Mouse (Mus musculus) heart, embryonic 16.5 days (tissue): ENCODE results near the gene Trp63. TPM values are rescaled to one million over a fixed set of nuclear protein-coding genes. Genes with fewer than 3 reads are reported as not detected.

Source experiments
- ATAC-seq: fragments of 200-750 bp; cut with Nextera tagmentation; replicated peaks from 2 replicates; pipeline ENCODE4 v1.8.0; 2017; ENCODE audit warnings: moderate number of reproducible peaks; ENCODE audit not compliant: insufficient read depth, low FRiP score; ENCODE audit errors: extremely low read depth
- H3K27ac ChIP-seq: fragments of 300-500 bp; sonication (generic); 2 replicates; pipeline ENCODE4 v1.5.1; 2014; ENCODE audit warnings: mild to moderate bottlenecking, low read length, control low read depth, moderate library complexity
- H3K27me3 ChIP-seq: fragments of 300-500 bp; sonication (generic); 2 replicates; pipeline ENCODE4 v1.6.1; 2014; ENCODE audit warnings: low read length, mixed read lengths; ENCODE audit not compliant: control insufficient read depth, insufficient read depth
- H3K36me3 ChIP-seq: fragments of 300-500 bp; sonication (generic); 2 replicates; pipeline ENCODE4 v1.6.1; 2014; ENCODE audit not compliant: control insufficient read depth, insufficient read depth
- H3K4me1 ChIP-seq: fragments of 300-500 bp; sonication (generic); 2 replicates; pipeline ENCODE4 v1.6.1; 2014; ENCODE audit warnings: low read length, mixed read lengths; ENCODE audit not compliant: control insufficient read depth, insufficient read depth
- H3K4me2 ChIP-seq: fragments of 300-500 bp; sonication (generic); 2 replicates; pipeline ENCODE4 v1.6.1; 2014; ENCODE audit warnings: low read depth, mild to moderate bottlenecking, control low read depth, low read length
- H3K4me3 ChIP-seq: fragments of 300-500 bp; sonication (generic); 2 replicates; pipeline ENCODE4 v1.5.1; 2014; ENCODE audit warnings: mild to moderate bottlenecking, control low read depth, low read length
- H3K9ac ChIP-seq: fragments of 300-500 bp; sonication (generic); 2 replicates; pipeline ENCODE4 v1.6.1; 2014; ENCODE audit warnings: low read length, control low read depth
- H3K9me3 ChIP-seq: fragments of 300-500 bp; sonication (generic); replicated peaks from 2 replicates; pipeline ENCODE4 v1.6.1; 2016; ENCODE audit warnings: low read length; ENCODE audit not compliant: control insufficient read depth
- WGBS: fragments of 180-500 bp; shearing (Covaris S2); extraction: QIAGEN DNeasy Blood & Tissue Kit; methylation state at CpG from one replicate; pipeline ENCODE4 v1.1.7; 2014; 5-methylcytosine and 5-hydroxymethylcytosine counted together
- polyA plus RNA-seq: library from polyadenylated mRNA; unstranded; fragments of >200 nt; fragmentation: Nextera tagmentation; extraction: Ambion mirVana; gene quantifications from 2 replicates; pipeline ENCODE4 v1.2.1, GENCODE M21; 2015

Gene Trp63
- polyA plus RNA-seq, 1 experiment from 2014 or later, result 9.9 TPM

DNA sequence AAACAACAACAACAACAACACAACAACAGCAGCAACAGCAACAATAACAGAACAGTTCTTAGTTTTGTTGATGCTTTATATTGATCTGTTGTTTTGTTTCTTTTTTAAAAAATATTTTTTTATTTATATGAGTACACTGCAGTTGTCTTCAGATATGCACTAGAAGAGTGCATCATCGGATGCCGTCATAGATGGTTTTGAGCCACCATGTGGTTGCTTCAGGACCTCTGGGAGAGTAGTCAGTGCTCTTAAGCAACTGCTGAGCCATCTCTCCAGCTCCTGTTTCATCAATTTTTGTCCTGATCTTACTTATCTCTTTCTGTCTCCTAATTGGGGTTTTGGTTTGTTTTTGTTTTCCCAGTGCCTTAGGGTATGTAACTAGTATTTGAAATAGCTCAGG lies 17.7 kb downstream of the Trp63 start:
- Histone ChIP-seq H3K27ac (no peak overlapping the region), H3K9ac (no peak overlapping the region), H3K4me1 (no peaks in the 10 kb centered on the region), H3K4me3 (no peak overlapping the region), H3K9me3 (no peaks in the 10 kb centered on the region), H3K4me2 (no peak overlapping the region), H3K27me3 (no peaks in the 10 kb centered on the region), H3K36me3 (no peaks in the 10 kb centered on the region)
- 87% methylated on average over 2 of the region's 2 CpGs for WGBS
- no peak for ATAC-seq

DNA sequence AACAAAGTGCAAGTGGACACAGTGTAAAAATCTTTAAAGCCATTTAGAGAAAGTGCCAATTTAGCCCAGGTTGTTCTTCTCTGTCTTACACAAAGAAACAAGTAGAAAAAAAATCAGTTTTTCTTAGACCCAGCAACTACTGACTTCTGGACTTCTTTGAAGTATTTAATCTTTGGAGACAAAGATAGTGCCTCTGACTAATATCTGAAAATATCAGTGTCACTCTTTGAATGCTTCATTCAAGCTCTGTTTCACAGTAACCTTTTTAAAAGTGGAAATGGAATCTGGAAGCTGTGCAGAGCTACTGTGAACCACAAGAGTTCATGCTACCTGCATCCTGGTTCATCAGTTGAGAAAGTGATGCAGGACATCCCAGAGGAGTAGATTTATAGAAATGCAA lies 22.7 kb downstream of the Trp63 start:
- Histone ChIP-seq H3K4me3 (no peak overlapping the region), H3K27me3 (no peaks in the 10 kb centered on the region), H3K36me3 (no peaks in the 10 kb centered on the region), H3K9me3 (no peaks in the 10 kb centered on the region), H3K9ac (no peak overlapping the region), H3K4me1 (no peaks in the 10 kb centered on the region), H3K27ac (no peak overlapping the region), H3K4me2 (no peak overlapping the region)
- ATAC-seq, result no peak

DNA sequence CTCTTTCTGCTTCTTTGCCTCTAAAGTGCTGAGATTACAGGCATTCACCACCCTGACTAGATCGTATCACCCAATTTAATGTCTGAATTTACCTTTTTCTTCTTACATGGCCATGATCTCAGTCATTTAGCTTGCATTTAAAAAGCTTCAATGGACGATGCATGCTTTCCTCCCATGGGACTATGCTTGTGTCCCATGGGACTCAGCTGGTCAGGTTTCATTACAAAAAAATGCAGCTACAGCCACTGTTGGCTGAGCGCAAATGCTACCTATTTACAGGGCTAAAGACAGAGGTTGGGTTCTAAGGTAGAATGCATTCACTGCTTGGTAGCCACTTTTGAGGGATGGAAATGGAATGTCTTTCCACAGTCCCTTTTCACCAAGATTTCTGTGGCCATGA lies 32.2 kb downstream of the Trp63 start:
- Histone ChIP-seq H3K4me3 (no peak overlapping the region), H3K9me3 (no peaks in the 10 kb centered on the region), H3K4me2 (no peak overlapping the region), H3K27ac (no peak overlapping the region), H3K36me3 (no peaks in the 10 kb centered on the region), H3K4me1 (no peaks in the 10 kb centered on the region), H3K27me3 (no peaks in the 10 kb centered on the region), H3K9ac (no peak overlapping the region)
- no peak for ATAC-seq
- WGBS, result 82% methylated on average over 3 of the region's 3 CpGs

DNA sequence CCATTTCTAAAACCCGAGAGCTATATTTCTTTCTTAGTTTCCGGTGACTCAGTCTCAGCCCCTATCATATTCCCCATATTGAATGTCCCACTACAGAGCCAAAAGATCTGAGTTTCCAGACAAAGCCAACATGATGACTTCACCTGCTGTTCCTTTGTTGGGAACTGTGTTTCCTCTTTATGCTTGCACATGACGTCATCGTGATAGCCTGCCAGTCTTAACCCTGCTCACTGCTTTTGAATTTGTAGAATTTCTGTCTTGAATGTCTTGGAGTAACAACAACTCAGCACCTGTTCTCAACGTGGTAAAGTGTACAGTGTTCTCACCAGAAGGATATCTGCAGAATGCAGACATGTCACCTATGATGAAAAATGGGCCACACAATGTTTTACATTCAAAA lies 39.6 kb downstream of the Trp63 start:
- H3K36me3 ChIP-seq, result no peaks in the 10 kb centered on the region
- ATAC-seq, result no peak; the same call in 1 of the 2 replicates
- 57% methylated on average over 5 of the region's 5 CpGs for WGBS

DNA sequence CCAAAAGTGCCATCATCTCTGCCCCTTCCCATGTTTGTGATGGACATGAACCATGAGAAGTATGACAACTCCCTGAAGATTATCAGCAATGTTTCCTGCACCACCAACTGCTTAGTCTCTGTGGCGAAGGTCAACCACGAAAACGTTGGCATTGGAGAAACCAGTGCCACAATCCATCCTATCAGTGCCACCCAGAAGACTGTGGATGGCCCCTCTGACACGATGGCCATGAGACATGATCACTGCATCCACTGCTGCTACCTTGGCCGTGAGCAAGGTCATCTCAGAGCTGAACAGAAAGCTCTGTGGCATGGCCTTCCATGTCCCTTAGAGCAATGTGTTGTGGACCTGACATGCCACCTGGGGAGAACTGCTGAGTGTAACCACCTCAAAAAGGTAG lies 43.4 kb downstream of the Trp63 start:
- WGBS, result 82% methylated on average over 5 of the region's 5 CpGs
- H3K9ac ChIP-seq, result no peak overlapping the region
- ATAC-seq, result no peak
- no peaks in the 10 kb centered on the region for H3K4me1 ChIP-seq
- no peak overlapping the region for H3K27ac ChIP-seq
- no peaks in the 10 kb centered on the region for H3K27me3 ChIP-seq
- no peak overlapping the region for H3K4me2 ChIP-seq
- no peak overlapping the region for H3K4me3 ChIP-seq
- no peaks in the 10 kb centered on the region for H3K9me3 ChIP-seq
- H3K36me3 ChIP-seq, result no peaks in the 10 kb centered on the region

More for the DNA sequence above, 39.6 kb downstream of the Trp63 start:
- Histone ChIP-seq H3K4me2 (no peak overlapping the region), H3K4me1 (no peaks in the 10 kb centered on the region), H3K9ac (no peak overlapping the region), H3K4me3 (no peak overlapping the region), H3K9me3 (no peaks in the 10 kb centered on the region), H3K27me3 (no peaks in the 10 kb centered on the region), H3K27ac (no peak overlapping the region)

DNA sequence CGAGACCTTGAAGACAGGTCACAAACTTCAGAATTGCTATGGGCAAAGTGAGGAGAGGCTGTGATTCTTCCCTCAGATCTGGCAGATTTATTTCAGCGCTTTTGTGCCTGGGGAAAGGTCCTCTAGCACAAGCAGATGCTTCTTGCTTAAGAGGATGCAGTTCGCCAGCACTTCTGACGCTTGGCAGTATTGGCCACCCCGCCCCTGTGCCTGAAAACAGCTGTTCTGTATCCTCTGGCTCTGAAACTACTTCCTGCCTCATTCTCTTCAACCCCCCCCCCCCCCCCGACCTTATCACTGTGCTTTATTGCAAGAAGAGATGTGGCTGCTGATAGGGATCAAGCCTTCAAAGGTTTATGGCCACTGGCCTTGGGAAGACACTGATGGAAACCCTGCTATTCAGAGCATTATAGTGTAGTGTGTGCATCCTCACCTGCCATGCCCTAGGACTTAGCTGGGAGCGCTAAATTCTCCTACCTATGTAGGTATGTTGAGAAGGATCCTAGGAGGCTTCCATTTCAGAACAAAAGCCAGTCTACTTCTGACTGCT lies 44.5 kb downstream of the Trp63 start:
- WGBS, result 57% methylated on average over 7 of the region's 7 CpGs
- Histone ChIP-seq H3K4me3 (no peak overlapping the region), H3K9me3 (no peaks in the 10 kb centered on the region), H3K4me1 (no peaks in the 10 kb centered on the region), H3K36me3 (no peaks in the 10 kb centered on the region), H3K9ac (no peak overlapping the region), H3K4me2 (no peak overlapping the region), H3K27me3 (no peaks in the 10 kb centered on the region), H3K27ac (no peak overlapping the region)
- no peak for ATAC-seq

DNA sequence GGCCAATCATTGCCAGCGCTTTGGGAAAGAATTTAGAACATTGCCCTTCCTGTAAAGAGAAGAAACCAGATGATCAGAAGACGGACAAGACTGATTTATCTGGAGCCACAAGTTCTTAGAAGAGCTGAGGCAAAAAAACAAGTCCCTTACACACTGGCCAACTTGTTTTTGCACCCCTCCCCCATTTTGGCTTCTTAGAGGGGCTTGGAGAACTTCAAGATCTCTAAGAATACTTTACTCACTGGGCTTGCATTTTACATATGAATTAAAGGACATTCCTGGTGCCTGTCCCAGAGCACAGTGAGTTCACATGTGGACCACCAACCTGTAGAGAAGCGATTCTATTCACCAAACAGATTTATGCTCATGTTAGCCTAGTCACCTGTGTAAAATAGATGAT lies 53.3 kb downstream of the Trp63 start:
- WGBS, result 70% methylated on average over 3 of the region's 3 CpGs
- no peak overlapping the region for H3K4me2 ChIP-seq
- no peaks in the 10 kb centered on the region for H3K36me3 ChIP-seq
- no peak for ATAC-seq
- no peaks in the 10 kb centered on the region for H3K27me3 ChIP-seq
- no peaks in the 10 kb centered on the region for H3K4me1 ChIP-seq
- H3K9ac ChIP-seq, result no peak overlapping the region
- H3K4me3 ChIP-seq, result no peak overlapping the region
- H3K9me3 ChIP-seq, result no peaks in the 10 kb centered on the region
- no peak overlapping the region for H3K27ac ChIP-seq

DNA sequence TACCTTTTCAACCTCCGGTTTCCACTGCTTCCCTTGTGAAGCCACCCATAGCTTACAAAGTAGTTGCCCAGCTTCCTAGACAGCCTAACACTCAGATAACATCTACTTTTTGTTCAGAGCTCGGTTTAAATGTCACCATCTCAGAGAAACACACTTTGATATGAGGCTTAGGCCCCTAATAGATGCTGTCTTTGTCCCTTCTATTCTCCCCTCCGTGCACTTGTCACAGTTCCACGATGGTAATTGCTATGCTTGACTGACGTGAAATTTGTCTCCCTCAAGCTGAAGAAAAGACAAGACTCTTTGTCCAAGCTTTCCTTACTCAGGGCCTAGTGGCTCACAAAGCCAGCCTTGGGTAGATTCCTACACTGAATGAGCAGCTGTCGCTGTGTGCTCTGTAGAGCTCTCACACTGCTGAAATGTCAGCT lies 54.1 kb downstream of the Trp63 start:
- Histone ChIP-seq H3K9ac (no peak overlapping the region), H3K4me1 (no peaks in the 10 kb centered on the region), H3K27ac (no peak overlapping the region), H3K36me3 (no peaks in the 10 kb centered on the region), H3K9me3 (no peaks in the 10 kb centered on the region), H3K4me3 (no peak overlapping the region), H3K27me3 (no peaks in the 10 kb centered on the region), H3K4me2 (no peak overlapping the region)
- no peak for ATAC-seq
- 66% methylated on average over 6 of the region's 6 CpGs for WGBS

DNA sequence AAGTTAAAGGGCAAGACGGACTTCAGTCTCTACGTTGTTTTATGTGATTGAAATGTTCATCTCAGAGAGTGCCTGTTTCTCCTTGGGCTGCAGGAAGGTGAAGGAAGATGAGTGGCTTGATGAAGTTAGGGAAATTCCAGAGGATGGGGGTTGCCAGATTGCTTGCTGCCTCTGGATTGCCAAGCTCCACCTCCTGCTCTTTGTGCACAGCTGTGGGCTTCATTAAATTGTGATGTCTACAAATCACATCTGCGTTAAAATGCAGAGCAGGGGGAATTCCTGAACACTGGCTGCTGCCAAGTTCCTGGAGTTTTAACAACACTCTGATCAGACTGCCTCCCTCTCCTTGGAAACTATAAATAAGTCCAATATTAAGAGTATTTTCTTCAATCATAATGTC lies 63.2 kb downstream of the Trp63 start:
- Histone ChIP-seq H3K27ac (no peak overlapping the region; the same call in 1 of the 2 replicates), H3K9me3 (no peaks in the 10 kb centered on the region), H3K4me2 (peak overlapping the region; percentile 23; the same call in 1 of the 2 replicates), H3K4me3 (no peak overlapping the region), H3K9ac (no peak overlapping the region), H3K36me3 (no peaks in the 10 kb centered on the region), H3K4me1 (peaks cover 5% of the 10 kb centered on the region; the same call in 1 of the 2 replicates), H3K27me3 (no peaks in the 10 kb centered on the region)
- 17% methylated on average over 3 of the region's 3 CpGs for WGBS
- ATAC-seq, result no peak; the same call in 1 of the 2 replicates
